Mouse (Mus musculus): ENCODE data around the gene Kcnq4. TPM values are rescaled to one million over a fixed set of nuclear protein-coding genes. Genes with fewer than 3 reads are reported as not detected.

Gene Kcnq4
- 3.1 and 4.2 TPM in 2 replicates for total RNA-seq (2021)
- long read RNA-seq, experiment 1, partial matches to known transcripts, result 0 of 2 reads
- long read RNA-seq, experiment 1, other reads (novel, unspliced or antisense), result 2 of 2 reads
- long read RNA-seq, experiment 2, partial matches to known transcripts, result 2 of 5 reads
- long read RNA-seq, experiment 2, other reads (novel, unspliced or antisense), result 3 of 5 reads

- DNase-seq, result no peak
Measured at GRCm38 (mm10) chr4:120747941-120748866, at the start of gene Kcnq4. Gene Kcnq4 (minus strand): TSS chr4:120748612.

GRCm38 (mm10) chr4:120796687-120797086 lies 48.3 kb upstream of the Kcnq4 start:
- DNase-seq, result no peak

DNA sequence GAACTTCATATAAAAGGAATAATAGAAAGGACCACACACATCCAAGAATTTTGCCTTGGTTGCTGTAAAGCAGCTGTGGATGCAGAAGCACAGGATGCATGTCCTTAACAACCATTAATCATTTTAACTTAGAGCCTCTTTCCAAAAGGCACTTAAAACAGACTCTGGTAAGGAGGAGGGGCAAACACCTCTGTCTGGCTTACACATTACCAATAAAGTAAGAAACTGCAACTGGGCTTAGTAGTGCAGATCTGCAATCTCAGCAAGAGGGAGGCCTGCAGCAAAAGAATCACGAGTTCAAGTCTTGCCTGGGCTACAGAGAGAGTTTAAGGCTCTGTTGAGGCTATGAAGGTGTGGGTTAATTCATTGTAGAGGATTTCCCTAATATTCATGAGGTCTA lies 47.2 kb upstream of the Kcnq4 start:
- DNase-seq, result no peak

DNA sequence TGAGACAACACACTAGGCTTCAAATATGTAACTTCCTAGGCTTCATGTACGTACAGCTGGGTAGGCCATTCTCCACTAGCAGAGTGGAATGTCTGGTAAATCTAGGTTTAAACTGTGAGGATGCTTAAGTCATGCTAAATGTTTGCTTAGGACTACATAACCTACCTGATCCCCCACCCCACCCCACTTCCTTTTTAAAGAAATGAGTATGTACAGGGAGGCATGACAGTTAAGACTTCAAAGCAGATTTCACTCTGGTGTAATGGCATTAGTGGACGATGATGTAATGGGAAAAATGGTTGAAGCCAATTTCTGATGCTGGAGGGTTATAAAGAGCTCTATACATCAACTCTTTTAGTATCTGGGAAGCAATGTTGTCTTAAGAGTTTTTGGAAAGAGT lies 44.5 kb upstream of the Kcnq4 start:
- DNase-seq, result no peak

- DNase-seq, result no peak
Measured at GRCm38 (mm10) chr4:120790027-120790426, 41.6 kb upstream of the Kcnq4 start.

- no peak for DNase-seq
Measured at GRCm38 (mm10) chr4:120755801-120756200, 7.4 kb upstream of the Kcnq4 start.

GRCm38 (mm10) chr4:120755299-120755698 lies 6.9 kb upstream of the Kcnq4 start:
- peak; percentile 86 for DNase-seq

DNA sequence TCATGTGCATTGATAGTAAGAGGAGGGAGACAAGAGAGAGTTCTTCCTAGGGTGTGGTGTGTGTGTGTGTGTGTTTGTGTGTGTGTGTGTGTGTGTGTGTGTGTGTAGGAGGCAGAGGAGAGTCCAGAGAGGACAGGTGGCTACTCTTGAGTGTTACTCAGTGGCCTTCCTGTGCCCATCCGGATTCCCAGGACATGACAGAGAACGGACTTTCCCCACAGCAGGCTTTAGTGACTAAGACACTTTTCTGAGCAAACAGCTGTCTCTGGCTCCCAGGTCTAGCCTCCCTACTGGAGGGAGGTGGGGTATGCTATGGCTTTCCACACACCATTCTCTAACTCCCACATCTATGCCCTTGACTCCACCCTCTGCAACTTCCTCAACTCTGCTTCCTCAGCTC lies 1.2 kb upstream of the Kcnq4 start:
- no peak for DNase-seq

DNA sequence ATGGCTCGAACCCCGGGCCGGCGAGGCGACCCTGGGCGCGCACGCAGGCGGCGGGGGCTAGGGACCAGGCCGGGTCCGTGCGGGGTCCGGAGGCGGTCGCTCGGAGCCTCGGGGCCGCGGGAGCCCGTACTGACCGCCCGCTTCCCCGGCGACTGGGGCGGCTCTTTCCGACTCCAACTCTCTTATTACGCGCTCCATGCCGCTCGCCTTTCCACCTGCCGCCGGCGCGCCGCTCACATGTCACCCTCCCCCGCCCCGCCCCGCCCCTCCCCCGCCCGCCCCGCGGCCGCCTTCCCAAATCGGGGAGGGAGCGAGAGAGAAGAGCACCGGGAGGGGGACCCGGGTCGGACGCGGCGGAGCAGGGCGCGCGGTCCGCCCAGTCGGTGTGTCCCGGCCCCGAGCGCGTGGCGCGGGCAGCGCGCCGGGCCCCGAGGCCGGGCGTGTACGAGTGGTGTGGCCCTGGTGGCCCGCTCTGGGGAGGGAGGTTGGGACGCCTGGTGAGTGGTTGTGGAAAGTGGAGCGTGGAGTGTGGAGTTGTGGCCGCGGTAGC lies 1.1 kb downstream of the Kcnq4 start:
- DNase-seq, result peak; percentile 60

- peak; percentile 31 for DNase-seq
Measured at GRCm38 (mm10) chr4:120746552-120747150, 1.8 kb downstream of the Kcnq4 start.

GRCm38 (mm10) chr4:120745731-120746551 lies 2.5 kb downstream of the Kcnq4 start:
- DNase-seq, result no peak

- DNase-seq, result no peak
Measured at GRCm38 (mm10) chr4:120743636-120744035, 4.8 kb downstream of the Kcnq4 start.

DNA sequence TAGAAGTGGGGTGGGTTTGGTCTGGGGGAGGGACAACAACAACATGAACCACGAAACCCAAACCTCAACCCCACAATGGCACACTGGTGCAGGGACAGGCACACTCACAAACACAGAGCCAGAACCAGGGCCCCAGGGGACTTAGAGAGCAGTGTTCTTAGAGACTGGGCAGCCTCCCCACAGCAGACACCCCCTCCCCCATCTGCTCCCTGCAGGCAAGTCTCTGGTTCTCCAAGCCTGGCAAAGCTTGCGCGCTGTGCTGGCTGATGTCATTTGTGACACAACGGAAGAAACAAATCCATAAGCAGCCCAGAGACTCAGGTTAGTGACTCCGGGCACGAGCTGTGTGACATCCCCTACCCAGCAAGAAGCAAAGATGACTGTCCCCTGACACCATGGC lies 7.1 kb downstream of the Kcnq4 start:
- DNase-seq, result peak; percentile 84

GRCm38 (mm10) chr4:120734012-120734622 lies 14.3 kb downstream of the Kcnq4 start:
- DNase-seq, result no peak

DNA sequence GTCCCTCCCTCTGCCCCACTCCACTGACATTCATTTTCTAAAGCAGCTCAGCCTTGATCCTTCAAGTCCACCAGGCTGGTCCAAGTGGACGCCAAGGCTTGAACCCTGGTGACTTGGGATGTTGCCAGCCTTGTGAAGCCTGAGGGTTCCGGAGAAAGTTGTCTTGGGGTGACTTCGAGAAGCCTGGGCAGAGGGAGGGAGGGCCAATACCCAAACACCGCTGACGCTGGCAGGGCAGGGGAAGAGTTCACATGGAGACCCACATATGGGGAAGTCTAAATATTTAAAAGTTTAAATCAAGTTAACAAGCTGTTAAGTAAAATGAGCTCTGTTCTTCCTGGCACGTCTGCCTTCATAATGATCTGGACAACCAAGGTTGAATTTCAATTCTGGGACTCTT lies 15.7 kb downstream of the Kcnq4 start:
- no peak for DNase-seq

- DNase-seq, result peak; percentile 84
Measured at GRCm38 (mm10) chr4:120731030-120731644, 17.3 kb downstream of the Kcnq4 start.

GRCm38 (mm10) chr4:120730574-120730973 lies 17.8 kb downstream of the Kcnq4 start:
- DNase-seq, result no peak

DNA sequence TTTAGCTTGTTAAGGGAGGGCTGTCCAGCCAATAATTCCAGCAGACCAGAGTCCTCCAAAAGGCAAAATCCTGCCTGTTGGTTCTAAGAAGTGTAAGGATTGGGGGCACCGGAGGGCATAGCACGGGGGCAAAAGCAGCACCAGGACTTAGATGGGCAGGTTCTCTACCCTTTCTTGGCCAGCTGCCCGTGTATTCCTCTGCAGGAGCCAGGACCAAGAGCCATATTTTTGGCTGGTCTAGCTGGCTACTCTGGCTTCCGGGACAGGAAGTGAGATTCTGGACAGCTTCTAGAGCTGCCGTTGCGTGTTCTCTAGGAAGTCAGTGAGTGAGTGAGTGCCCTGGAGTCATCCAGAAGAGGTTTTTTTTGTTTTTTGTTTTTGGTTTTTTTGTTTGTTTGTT lies 18.3 kb downstream of the Kcnq4 start:
- DNase-seq, result peak; percentile 60

- DNase-seq, result no peak
Measured at GRCm38 (mm10) chr4:120729441-120729840, 19.0 kb downstream of the Kcnq4 start.

GRCm38 (mm10) chr4:120727842-120728241 lies 20.6 kb downstream of the Kcnq4 start:
- DNase-seq, result no peak

GRCm38 (mm10) chr4:120726174-120726573 lies 22.2 kb downstream of the Kcnq4 start:
- peak; percentile 34 for DNase-seq

Data from adrenal gland, postnatal 14 days (tissue).